Mouse (Mus musculus): ENCODE data around the gene Olfr322.

- TF ChIP-seq CTCF (IDR thresholded peaks at IDR 0.05; ENCODE audit: borderline replicate concordance, extremely low read depth, insufficient read depth, insufficient read length) (no peak), POLR2A (IDR thresholded peaks at IDR 0.05; ENCODE audit: borderline replicate concordance, extremely low read depth, insufficient read depth, insufficient read length, poor library complexity, severe bottlenecking) (no peak)
These were observed 50.5 kb downstream of the Olfr322 start for GRCm38 (mm10) chr11:58709086-58709485.
